Mouse (Mus musculus): ENCODE data around the gene Nsun4.

DNA sequence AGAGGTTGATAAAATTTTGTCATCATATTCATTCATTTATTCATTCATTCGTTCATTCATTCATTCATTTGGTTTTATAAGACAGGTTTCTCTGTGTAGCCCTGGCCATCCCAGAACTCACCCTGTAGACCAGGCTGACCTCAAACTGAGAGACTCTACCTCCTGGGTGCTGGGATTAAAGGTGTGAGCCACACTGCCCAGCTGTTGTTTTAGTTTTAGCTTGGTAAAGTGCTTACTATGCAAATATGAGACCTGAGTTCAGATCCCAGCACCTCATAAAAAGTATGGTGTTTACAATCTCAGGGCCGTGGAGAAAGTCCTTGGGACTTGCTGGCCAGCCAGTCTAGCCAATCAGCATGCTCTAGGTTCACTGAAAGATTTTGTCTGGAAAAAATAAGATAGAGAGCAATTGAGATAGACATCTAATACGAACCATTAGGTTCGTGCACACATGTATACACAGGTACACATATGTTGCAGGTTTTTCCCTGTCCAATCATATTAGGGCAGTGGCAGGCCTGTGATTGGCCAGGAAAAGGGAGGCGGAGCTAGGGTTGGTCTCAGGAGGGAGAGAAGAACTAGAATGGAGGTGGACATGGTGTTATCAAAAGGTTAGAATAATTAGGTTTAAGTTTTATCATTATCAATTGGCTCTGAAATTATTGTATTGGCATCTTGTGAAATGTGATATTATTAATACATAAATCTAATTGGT lies 5.5 kb upstream of the Nsun4 start:
- TF ChIP-seq EP300 (IDR thresholded peaks at IDR 0.05; ENCODE audit: low read length) (no peak), POLR2A (IDR thresholded peaks at IDR 0.05; ENCODE audit: low read depth, low read length) (no peak), CHD2 (IDR thresholded peaks at IDR 0.05; ENCODE audit: low read length) (no peak), ZMIZ1 (IDR thresholded peaks at IDR 0.05; ENCODE audit: low read depth, low read length) (no peak), USF1 (IDR thresholded peaks at IDR 0.05; ENCODE audit: low read depth, low read length) (no peak), SMC3 (IDR thresholded peaks at IDR 0.05; ENCODE audit: low read depth, low read length) (no peak), ELF1 (IDR thresholded peaks at IDR 0.05; ENCODE audit: low read depth, low read length) (no peak), UBTF (IDR thresholded peaks at IDR 0.05; ENCODE audit: low read depth, low read length) (no peak), CTCF (conservative IDR thresholded peaks at IDR 0.05 in 1 of 2, IDR thresholded peaks at IDR 0.05 in 1 of 2; ENCODE audit: low read depth in 2 of 2, low read length in 2 of 2) (no peak), ZNF384 (IDR thresholded peaks at IDR 0.05; ENCODE audit: low read depth, low read length) (no peak), TBP (conservative IDR thresholded peaks at IDR 0.05; ENCODE audit: low read depth, low read length) (no peak), CHD1 (IDR thresholded peaks at IDR 0.05; ENCODE audit: low read depth, low read length) (no peak), MAZ (IDR thresholded peaks at IDR 0.05; ENCODE audit: low read depth, low read length) (no peak), USF2 (conservative IDR thresholded peaks at IDR 0.05; ENCODE audit: low read depth, low read length) (no peak)
